Mouse (Mus musculus) heart, adult 9 months (tissue): ENCODE results near the gene Polh.
A peak's percentile ranks its signal among the peaks of the same experiment; 100 is the strongest.

ENCODE experiments used
- DNase-seq, 2 experiments: peaks; one replicate each; pipeline ENCODE4 v3.0.0; 2022; ENCODE audit warnings: low spot score in 2 of 2

The Polh gene

DNA sequence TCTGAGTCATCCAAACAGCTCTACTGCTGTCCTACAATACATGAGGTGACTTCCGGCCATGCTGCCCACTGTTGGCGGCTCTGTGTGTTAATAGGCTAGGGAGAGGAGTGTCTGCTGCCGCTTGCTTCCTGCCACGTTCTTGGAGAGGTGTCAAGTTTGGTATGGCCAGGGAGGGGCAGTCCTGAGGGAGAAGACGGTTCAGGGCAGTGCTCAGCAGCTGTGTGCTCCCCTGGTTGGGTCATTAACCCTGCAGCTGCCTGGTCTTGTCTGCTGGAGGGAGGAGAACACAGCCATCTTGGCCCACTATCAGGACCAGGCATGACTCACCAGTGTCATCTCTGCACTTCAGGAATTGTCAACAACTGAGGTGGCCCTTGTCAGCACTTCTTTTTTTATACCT is 34.1 kb downstream of the Polh start:
- no peak for DNase-seq

DNA sequence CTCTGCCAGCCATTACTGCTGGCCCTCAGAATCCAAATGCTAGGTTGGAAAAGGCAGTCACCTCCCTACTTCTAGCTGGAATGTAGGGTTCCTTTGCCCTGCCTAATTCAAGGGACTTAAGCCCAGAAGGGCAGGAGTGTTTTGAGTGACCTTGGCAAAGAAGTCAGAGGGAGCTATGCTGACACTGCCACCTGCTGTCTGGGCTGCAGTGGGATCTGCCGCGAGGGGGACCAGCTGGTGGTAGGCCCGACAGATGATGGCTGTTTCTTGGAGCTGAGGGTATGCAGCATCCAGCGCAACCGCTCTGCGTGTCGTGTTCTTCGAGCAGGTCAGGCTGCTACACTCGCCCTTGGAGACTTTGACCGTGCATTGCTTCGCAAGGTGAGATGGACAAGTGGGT is 35.4 kb downstream of the Polh start:
- no peak for DNase-seq

DNA sequence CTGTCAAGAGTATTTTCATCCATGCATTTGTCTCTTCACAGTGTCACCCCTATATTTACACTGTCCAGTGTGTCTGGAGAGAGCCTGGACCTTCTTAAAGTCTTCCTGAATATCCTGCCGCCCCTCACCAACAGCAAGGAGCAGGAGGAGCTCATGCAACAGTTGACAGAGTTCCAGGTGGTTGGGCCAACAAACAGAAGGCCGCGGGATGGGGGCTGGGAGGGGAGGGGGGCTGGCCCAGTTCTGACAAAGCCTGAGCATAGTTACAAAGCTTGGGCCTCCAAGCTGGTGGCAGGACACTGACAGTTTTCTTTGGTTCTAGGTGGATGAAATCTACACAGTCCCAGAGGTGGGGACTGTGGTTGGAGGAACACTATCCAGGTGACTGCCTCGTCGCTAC is 36.2 kb downstream of the Polh start:
- DNase-seq = no peak

DNA sequence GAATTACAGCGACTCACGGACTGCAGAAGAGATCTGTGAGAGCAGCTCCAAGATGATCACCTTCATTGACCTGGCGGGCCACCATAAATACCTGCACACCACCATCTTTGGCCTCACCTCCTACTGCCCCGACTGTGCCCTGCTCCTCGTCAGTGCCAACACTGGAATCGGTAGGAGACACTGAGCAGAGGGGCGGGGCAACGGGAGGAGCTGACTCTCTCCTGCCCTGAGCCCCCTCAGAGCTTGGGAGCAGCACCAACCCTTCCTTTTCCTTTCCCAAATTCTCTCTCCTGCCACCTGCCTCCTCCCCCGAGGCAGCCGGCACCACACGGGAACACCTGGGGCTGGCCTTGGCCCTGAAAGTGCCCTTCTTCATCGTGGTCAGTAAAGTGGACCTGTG is 37.0 kb downstream of the Polh start:
- no peak for DNase-seq

DNA sequence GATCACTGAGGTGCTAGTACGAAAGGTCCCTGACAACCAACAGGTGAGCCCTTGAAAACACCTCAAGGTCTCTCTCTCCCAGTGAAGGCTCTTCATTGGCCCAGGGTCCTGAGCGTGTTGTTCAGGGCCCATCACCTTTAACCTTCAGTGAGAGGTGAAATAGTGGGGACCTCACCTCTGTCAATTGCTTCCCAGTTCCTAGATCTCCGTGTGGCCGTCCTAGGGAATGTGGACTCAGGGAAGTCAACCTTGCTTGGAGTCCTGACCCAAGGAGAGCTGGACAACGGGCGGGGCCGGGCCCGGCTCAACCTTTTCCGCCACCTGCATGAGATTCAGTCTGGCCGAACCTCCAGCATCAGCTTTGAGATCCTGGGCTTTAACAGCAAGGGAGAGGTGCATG is 37.7 kb downstream of the Polh start:
- no peak for DNase-seq

DNA sequence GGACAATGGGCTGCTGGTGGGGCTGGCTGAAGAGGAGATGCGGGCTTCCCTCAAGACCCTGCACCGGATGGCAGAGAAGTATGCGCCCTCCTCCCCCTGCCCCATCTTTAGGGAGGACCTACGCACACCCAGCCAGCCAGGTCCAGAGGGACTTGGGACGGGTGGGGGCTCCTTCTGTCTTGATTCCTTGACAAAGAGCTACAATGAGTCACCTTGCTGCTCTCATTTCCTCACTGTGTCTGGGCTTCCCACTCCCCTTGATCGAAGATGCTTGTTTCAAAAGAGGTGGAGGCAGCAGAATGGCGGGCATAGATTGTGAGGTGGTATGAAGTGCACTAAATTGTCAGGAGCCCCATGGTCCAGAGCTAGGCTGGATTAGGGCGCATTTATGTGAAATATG is 38.1 kb downstream of the Polh start:
- no peak for DNase-seq

DNA sequence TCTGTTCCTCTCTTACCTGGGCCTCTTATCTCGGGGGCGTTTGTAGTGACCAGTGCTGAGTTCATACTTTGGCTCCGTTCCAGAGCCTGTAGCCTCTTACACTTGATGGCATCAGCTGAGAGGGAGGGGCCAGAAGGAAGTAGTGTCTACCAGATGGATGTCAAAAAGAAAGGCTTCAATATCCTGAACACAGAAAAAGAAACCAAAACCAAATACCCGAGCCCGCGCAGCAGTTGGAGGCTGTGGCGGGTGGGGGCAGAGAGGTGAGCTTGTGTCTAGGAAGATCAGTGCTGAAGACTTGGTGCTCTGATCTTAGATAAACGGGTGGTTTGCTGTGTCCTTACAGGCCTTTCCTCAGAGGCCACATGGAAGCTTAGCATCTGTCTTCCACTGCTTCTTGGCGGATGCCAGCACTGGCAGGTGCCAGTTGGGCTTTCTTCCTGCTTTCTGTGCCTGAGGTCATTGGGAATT is 39.5 kb downstream of the Polh start:
- peak; percentile 53 to 64 for DNase-seq

DNA sequence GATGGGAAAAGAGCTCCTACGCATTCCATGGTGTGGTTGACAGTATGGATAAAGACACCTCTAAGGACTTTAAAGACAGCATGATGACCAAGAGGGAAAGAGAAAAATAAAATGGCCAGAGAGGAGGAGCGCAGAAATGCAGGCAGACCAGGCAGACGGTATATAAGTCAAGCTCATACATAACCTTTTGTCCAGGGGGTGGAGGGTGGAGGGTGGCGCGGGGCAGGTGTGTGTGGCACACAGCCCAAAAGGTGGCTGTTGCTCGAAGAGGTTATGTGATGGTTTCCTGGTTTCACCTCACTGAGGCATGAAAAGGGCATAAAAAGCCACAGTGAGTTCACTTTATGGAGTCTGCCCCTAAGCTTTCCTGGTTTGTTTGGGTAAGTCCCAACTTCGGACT is 39.9 kb downstream of the Polh start:
- DNase-seq = no peak

DNA sequence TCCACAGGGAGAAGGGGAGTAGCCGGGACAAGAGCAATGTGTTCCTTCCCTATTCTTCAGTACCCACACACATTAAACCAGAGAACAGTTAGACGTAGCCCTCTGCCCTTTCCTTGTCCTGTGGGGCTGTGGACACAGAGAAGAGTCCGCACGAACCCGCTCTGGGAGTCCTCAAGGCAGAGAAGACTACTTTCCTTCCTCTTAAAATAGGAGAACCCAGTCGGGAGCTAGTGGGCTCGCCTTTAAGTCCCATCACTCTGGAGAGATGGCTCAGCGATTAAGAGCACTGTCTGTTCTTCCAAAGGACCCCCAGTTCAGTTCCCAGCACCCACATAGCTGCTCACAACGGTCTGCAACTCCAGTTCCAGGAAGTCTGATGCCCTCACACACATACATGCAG is 40.7 kb downstream of the Polh start:
- no peak for DNase-seq

DNA sequence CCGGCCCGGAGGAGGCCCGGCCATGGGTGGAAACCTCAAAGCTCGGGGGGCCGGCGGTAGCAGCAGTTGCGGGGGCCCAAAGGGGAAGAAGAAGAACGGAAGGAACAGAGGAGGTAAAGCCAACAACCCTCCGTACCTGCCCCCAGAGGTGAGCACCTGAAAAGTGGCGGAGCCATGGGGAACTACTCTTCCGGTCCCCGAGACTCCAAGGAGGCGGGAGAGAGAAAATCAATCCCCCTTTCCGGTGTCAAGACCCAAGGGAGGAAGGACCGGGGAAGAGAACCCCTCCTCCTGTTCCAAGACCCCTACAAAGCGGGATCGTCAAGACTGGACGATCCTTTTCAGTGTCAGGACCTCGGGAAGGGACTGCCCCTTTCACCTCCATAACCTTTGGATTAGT is 41.3 kb downstream of the Polh start:
- DNase-seq = peak in 1 of 2 experiments; percentile 62

DNA sequence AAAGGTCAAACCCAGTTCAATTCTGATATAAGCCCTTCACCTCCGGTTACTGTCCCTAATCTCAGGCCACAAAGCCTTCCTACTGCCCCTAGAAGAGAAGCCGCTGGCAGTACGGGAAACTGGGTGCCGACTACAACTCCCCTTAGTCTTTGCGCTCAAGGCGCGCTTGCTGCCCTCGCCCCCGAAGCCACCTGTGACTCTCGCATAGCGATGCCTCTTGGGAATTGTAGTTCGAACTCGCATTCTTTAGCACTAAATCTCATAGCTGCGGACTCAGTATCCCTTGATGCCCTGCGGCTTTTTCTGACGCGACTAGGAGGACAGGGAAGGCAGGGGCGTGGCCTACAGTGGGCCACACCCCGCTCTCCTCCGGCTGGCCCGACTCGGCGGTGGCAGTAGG is 41.8 kb downstream of the Polh start, which contains the start of gene Gtpbp2:
TSS of gene Gtpbp2 (plus strand) at position 347 of the 400 bp plus-strand sequence.
- DNase-seq = peak; percentile 99

DNA sequence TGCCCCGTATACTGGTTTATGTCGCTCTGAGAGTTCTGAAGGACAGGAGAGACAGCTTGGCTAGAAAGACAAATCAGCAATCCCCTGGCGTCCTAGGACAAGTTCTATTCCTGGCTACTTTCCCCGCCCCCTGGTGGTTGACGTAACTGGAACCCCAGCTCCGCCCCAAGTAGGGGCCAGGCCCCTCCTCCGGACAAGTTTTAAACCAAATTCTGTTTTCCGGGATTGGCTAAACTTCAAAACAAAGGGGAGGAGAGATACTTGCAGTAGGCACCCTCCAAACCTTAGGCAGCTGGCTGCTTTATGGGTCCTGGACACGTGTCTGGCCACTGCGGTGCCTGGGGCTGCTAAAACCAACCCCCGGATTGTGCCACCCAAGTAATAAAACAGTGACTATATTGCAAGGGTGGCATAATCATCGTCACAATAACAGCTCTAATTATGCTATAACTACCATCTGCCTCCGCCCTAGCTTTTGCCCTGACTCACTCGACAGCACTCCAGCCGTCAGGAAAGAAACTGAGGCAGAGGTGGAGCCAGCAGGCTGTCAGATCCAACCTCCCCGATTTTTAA is 42.3 kb downstream of the Polh start:
- peak; percentile 94 to 97 for DNase-seq

DNA sequence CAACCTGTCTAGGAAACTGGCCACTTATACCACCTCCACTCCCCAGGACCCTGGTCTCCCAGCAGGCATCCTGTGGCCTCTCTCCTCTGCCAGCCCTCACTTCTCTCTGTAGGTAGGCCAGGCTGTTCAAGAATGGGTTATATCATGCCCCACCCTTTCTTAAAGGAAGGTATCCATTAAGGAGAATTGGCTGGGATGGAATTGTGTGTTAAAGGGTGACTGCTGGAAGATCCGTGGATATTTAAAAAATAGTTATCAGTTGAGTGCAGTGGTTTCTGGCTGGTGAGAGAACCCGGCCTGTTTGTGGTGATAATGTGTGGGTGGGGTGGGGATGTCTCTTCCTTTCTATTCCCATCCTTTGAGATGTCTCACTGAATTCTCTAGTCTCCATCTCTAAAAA is 43.2 kb downstream of the Polh start:
- no peak for DNase-seq

DNA sequence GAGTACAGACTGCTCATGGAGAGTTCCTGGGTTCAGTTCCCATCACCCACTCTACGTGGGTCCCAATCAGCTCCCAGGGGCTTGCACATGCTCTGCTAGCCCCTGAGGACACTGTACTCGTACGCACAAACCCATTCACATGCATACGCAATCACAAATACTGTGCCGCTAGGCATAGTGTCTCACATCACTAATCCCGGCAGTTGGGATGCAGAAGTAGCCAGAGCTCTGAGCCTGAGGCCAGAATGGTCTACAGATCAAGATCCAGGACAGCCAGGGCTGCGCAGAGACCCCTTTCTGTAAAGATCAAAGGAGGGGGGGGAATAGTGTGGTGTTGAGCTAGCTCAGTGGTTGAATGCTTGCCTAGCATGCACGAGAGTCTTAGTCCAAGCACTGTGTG is 45.3 kb downstream of the Polh start:
- DNase-seq = no peak

DNA sequence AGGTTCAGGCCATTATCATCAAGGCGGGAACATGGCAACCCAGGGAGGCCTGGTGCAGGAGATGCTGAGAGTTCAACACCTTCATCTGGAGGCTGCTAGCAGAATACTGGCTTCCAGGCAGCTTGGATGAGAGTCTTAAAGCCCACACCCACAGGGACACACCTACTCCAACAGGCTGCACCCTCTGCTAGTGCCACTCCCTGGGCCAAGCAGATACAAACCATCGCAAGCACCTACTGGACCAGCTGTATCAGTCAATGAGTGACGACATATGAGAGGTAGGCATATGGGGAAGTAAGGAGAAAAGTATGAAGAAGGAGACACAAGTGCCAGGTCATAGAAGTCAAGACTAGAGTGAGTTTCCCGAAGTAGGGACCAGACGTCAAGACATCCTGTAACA is 45.8 kb downstream of the Polh start:
- DNase-seq = no peak

DNA sequence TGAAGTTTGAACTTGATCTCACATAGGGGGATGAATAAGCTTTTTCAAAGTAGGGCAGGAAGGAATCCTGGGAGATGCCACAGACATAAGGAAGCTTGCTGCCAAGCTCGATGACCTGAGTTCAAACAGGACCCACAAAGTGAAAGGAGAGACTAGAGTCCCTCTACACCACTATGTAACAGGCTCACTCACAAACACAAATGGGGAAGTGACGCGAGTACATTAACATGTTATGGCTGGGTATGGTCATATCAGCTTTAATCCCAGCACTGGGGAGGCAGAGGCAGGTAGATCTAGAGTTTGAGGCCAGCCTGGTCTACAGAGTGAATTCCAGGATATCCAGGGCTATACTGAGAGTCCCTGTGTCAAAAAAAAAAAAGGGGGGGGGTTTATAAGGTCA is 48.1 kb downstream of the Polh start:
- no peak for DNase-seq

DNA sequence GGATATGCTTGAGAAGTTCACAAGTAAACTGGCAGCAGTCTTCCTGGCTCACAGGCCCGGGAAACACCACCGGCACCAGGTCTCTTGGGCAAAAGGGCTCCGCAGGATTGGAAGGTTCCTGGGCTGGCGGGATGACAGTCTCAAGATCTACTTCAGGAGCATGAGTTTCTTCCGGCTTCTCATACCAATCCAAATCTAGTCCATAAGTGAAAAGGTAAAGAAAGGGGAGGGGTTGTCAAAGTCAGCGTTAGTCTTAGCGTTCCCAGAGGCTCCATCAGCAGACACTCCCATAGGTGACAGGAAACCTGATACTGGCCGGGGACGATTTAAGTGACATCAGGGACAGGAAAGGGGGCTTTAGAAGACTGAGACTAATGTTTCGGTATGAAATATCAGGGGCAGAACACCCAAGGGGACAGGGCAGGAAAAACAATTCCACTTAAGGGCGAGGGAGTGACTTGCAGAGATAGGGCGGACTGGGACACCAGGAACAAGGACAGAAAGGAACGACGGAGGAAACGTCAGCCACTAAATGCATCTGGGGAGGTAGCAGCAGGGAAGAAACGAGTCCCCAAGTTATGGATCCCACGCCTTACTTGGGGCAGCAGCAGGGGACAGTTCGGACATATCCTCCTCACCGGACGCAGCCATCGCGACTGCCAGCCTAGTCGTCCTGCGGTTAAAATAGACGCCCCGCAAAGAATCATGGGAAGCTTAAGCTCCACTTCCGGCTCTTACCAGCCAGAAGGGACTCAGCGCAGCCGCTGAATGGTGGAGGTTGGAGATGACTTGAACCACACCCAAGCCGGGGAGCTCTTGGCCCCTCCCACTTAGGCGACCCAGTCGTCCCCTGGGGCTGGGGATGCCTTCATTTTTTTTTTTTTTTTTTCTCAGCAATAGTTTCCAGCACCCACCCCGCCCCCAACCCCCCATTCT is 49.3 kb downstream of the Polh start, which contains the start of gene Mad2l1bp:
TSS of gene Mad2l1bp (minus strand) at position 707 of the 936 bp plus-strand sequence.
- DNase-seq = peak; percentile 94

DNA sequence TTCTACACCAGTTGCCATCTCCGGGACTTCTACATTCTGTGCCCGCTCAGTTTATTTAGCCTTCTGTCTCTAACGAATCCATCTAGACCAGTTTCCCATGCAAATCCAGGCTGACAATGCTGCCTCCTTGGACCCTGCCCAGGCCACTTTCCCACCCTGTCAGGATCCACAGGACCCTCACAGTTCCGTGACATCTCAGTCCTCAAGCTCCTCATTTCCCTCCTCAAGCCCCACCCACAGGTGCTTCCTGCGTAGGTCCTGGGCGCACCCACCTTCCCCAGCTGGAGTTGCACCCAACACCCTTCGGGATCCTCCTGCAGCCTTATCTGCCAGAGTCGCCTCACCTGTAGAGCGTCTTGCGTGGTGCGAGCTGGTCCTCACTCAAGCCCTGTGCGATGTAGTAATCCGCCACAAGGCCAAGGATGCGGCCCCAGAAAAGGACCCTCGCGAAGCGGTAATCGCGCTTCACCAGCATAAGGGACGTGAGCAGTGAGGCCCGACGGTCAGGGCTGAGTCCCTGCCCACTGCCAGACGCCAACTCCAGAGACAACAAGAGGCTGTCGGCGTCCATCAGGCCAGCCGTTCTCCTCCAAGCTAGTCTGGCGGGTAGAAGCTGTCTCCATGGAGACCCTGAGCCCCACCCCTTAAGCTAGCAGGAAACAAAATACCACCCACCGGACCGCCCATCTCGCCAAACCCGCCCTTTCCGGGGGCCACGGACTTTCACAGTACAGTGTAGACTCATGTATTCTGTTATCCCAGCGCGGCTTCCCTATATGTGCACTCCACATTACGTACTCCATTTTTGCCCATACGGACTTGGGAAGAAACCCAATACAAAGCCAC is 58.6 kb downstream of the Polh start, which contains the start of gene Rsph9:
TSS of gene Rsph9 (minus strand) at position 639 of the 846 bp plus-strand sequence.
- DNase-seq = peak; percentile 84 to 87

DNA sequence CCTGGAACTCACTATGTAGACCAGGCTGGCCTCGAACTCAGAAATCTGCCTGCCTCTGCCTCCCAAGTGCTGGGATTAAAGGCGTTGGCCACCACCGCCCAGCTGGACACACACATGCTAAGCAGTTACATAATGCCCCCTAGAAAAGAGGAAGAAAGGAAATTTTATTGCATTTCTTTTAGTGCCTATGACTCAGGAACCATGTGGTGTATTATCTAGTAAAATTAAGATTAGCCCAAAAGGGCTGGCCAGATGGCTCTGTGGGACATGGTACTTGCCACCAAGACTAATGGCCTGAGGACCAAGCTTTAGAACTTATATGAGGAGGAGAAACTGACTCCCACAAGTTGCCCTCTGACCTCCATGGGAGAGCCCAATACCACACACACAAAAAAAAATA is 62.6 kb downstream of the Polh start:
- DNase-seq = no peak

DNA sequence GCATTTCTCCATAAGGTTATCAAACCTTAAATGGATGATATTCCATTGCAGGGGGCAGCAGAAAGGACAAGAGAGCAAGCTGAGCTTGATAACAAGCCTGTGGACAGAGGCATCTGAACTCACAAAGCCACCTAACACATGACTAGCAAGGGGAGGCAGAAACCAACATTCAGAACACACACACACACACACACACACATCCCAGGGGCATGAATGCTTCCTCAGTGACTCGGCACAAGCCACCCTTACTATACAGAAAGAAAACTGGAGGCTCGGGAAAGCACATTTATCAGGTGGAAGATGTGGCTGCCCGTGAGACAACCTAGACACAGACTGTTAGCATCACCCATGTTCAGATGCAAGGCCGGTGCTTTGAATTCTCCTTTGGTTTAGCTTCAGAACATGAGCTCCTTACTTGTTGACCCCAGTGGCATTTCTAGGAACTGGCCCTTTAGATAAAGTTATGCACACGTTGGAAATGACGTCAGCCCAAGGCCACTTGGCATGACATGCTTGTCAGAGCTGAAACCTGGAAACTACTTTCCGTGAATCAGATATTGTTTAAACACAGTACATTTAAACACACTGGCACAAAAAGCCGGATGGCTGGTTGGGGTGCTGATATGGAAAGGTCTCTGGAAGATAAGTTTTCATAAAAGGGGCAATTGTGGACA is 63.7 kb downstream of the Polh start:
- DNase-seq = no peak

DNA sequence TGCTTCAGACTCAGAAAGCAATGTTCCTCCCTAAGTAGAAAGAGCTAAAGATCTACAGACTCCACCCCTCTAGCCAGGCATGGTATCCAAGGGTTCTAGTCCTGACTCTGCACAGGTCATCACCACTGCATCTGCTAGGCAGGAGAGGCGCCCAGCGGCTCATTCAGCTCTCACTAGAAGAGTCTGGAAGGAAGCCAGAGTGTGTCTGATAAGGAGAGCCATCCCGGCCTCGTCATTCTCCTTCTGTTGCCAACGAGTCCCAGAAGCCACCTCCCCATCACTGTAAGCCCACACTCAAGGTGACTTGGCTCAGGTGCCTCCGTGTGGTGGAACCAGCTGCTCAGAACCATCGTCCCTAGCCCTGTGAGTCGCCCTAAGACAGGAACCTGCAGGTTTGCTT is 69.6 kb downstream of the Polh start:
- no peak for DNase-seq
